Mouse (Mus musculus): ENCODE data around the gene Arhgef5. TPM values are rescaled to one million over a fixed set of nuclear protein-coding genes. Genes with fewer than 3 reads are reported as not detected.

Gene Arhgef5
- polyA plus RNA-seq (2014; fragmentation: Illumina TruSeq; extraction: RNeasy Lipid Tissue Mini Kit (QIAGEN cat#74804); ENCODE audit: low read depth, low replicate concordance) = 30.5 TPM

GRCm38 (mm10) chr6:43265363-43266041, at the start of gene Arhgef5:
Gene Arhgef5 (plus strand): TSS chr6:43265582.

GRCm38 (mm10) chr6:43231255-43231654, 34.1 kb upstream of the Arhgef5 start, which contains the start of gene Olfr47:
Gene Olfr47 (plus strand): TSS chr6:43231529.

GRCm38 (mm10) chr6:43309454-43309853, 44.1 kb downstream of the Arhgef5 start, which contains the start of gene Nobox:
Gene Nobox (minus strand): TSS chr6:43309554.

Other genes with a start within 250 kb of the Arhgef5 start
- gene Olfr441, start 159.2 kb upstream of the Arhgef5 start, polyA plus RNA-seq (2014; fragmentation: Illumina TruSeq; extraction: RNeasy Lipid Tissue Mini Kit (QIAGEN cat#74804); ENCODE audit: low read depth, low replicate concordance) = not detected
- not detected for gene Olfr237-ps1, start 119.0 kb upstream of the Arhgef5 start, polyA plus RNA-seq (2014; fragmentation: Illumina TruSeq; extraction: RNeasy Lipid Tissue Mini Kit (QIAGEN cat#74804); ENCODE audit: low read depth, low replicate concordance)
- gene Olfr437, start 102.3 kb upstream of the Arhgef5 start, polyA plus RNA-seq (2014; fragmentation: Illumina TruSeq; extraction: RNeasy Lipid Tissue Mini Kit (QIAGEN cat#74804); ENCODE audit: low read depth, low replicate concordance) = not detected
- not detected for gene Olfr13, start 93.4 kb upstream of the Arhgef5 start, polyA plus RNA-seq (2014; fragmentation: Illumina TruSeq; extraction: RNeasy Lipid Tissue Mini Kit (QIAGEN cat#74804); ENCODE audit: low read depth, low replicate concordance)
- not detected for gene Olfr435, start 68.4 kb upstream of the Arhgef5 start, polyA plus RNA-seq (2014; fragmentation: Illumina TruSeq; extraction: RNeasy Lipid Tissue Mini Kit (QIAGEN cat#74804); ENCODE audit: low read depth, low replicate concordance)
- not detected for gene Olfr434, start 52.6 kb upstream of the Arhgef5 start, polyA plus RNA-seq (2014; fragmentation: Illumina TruSeq; extraction: RNeasy Lipid Tissue Mini Kit (QIAGEN cat#74804); ENCODE audit: low read depth, low replicate concordance)
- not detected for gene Olfr47, start 34.1 kb upstream of the Arhgef5 start, polyA plus RNA-seq (2014; fragmentation: Illumina TruSeq; extraction: RNeasy Lipid Tissue Mini Kit (QIAGEN cat#74804); ENCODE audit: low read depth, low replicate concordance)
- not detected for gene Nobox, start 44.0 kb downstream of the Arhgef5 start, polyA plus RNA-seq (2014; fragmentation: Illumina TruSeq; extraction: RNeasy Lipid Tissue Mini Kit (QIAGEN cat#74804); ENCODE audit: low read depth, low replicate concordance)